ENCODE assay signal across 16 mouse cellular contexts in genomic region chr3:85991802-85992156, GRCm38 (mm10). TPM values are rescaled to one million over a fixed set of nuclear protein-coding genes. Genes with fewer than 3 reads are reported as not detected.
DNase-seq lines count a peak whose midpoint lies in the region; ATAC-seq lines count a peak whose summit lies in the region.
"Had no signal": no experiment of that assay in that cellular context is flagged by ENCODE, and none has a peak within 500 bp of the region (broad histone marks: within the 10 kb centered on the region; RNA-seq: fewer than 3 reads in every experiment).

No protein-coding gene starts in this region.

- H3K27me3 ChIP-seq in heart, embryonic 12.5 days (replicated peaks), result no peaks in the 10 kb centered on the region
- H3K27me3 ChIP-seq in stomach, embryonic 15.5 days (replicated peaks), result no peaks in the 10 kb centered on the region
- H3K27me3 ChIP-seq: midbrain, embryonic 13.5 days; neural tube, embryonic 12.5 days had no signal

- H3K4me3 ChIP-seq in heart, embryonic 12.5 days, result no peak overlapping the region
- no peak overlapping the region for H3K4me3 ChIP-seq in stomach, embryonic 15.5 days (replicated peaks)
- H3K4me3 ChIP-seq: forebrain, embryonic 10.5 days; left cerebral cortex, adult 2 months; midbrain, embryonic 13.5 days; neural tube, embryonic 12.5 days had no signal

- peaks cover 23% of the 10 kb centered on the region for H3K4me1 ChIP-seq in heart, embryonic 12.5 days (replicated peaks)
- 0 out of 2 replicates have a peak, but pooled peaks cover 3% of the 10 kb centered on the region for H3K4me1 ChIP-seq in stomach, embryonic 15.5 days
- H3K4me1 ChIP-seq: midbrain, embryonic 13.5 days; neural tube, embryonic 12.5 days had no signal

- H3K9ac ChIP-seq in heart, embryonic 12.5 days, result no peak overlapping the region
- H3K9ac ChIP-seq in stomach, embryonic 15.5 days, result no peak overlapping the region
- H3K9ac ChIP-seq: midbrain, embryonic 13.5 days; neural tube, embryonic 12.5 days had no signal

- DNase-seq in heart, adult 18-20 months, result no peak
- DNase-seq in ZHBTc4 (ENCODE audit: low read depth, low spot score), result peak; percentile 60
- peak; percentile 81 for DNase-seq in liver
- no peak for DNase-seq in layer of hippocampus, adult 11-12 months (ENCODE audit: low spot score)
- no peak for DNase-seq in cerebellum, adult 11-12 months
- DNase-seq in adrenal gland, postnatal 14 days, result no peak
- DNase-seq: gastrocnemius, postnatal 25 days; heart, postnatal 14 days; lung, adult 2 months; right cerebral cortex, adult 18-20 months had no signal

- 0 out of 2 replicates have a peak, but pooled peaks cover 4% of the 10 kb centered on the region for H3K9me3 ChIP-seq in heart, embryonic 12.5 days (replicated peaks)
- H3K9me3 ChIP-seq in stomach, embryonic 15.5 days, result no peaks in the 10 kb centered on the region; the same call in 1 of the 2 replicates
- H3K9me3 ChIP-seq: midbrain, embryonic 13.5 days; neural tube, embryonic 12.5 days had no signal

- H3K36me3 ChIP-seq in heart, embryonic 12.5 days, result no peaks in the 10 kb centered on the region
- no peaks in the 10 kb centered on the region for H3K36me3 ChIP-seq in stomach, embryonic 15.5 days
- H3K36me3 ChIP-seq: midbrain, embryonic 13.5 days; neural tube, embryonic 12.5 days had no signal

- 52% methylated on average over 5 of the region's 5 CpGs for WGBS in heart, embryonic 12.5 days
- 38% methylated on average over 5 of the region's 5 CpGs for WGBS in stomach, embryonic 15.5 days

- no peak overlapping the region for H3K27ac ChIP-seq in heart, embryonic 12.5 days (ENCODE audit: poor library complexity, severe bottlenecking)
- no peak overlapping the region for H3K27ac ChIP-seq in stomach, embryonic 15.5 days
- H3K27ac ChIP-seq: forebrain, embryonic 10.5 days; left cerebral cortex, adult 2 months; midbrain, embryonic 13.5 days; neural tube, embryonic 12.5 days had no signal

- H3K4me2 ChIP-seq in heart, embryonic 12.5 days, result no peak overlapping the region
- no peak overlapping the region for H3K4me2 ChIP-seq in stomach, embryonic 15.5 days
- H3K4me2 ChIP-seq: midbrain, embryonic 13.5 days; neural tube, embryonic 12.5 days had no signal

- ATAC-seq in heart, embryonic 12.5 days (ENCODE audit: insufficient number of reproducible peaks, low FRiP score), result peak; percentile 76
- peak; percentile 68; the same call in 1 of the 2 replicates for ATAC-seq in stomach, embryonic 15.5 days (ENCODE audit: insufficient read depth, low FRiP score, low read depth)
- ATAC-seq: midbrain, embryonic 13.5 days had no signal

RNA-seq across cellular contexts. Expression of gene Prss48, which starts 10.5 kb away (rescaled TPM):
- not detected in 2 replicates for polyA plus RNA-seq in heart, embryonic 12.5 days (2016; fragmentation: Nextera tagmentation; extraction: Ambion mirVana)
- not detected for total RNA-seq in heart, adult 18-20 months (2021)
- polyA plus RNA-seq in stomach, embryonic 15.5 days (2015; fragmentation: Nextera tagmentation; extraction: Ambion mirVana), result 0.23 TPM in 1 of 2 replicates, not detected in the other
- not detected in 2 replicates for total RNA-seq in adrenal gland, postnatal 14 days (2021)
- total RNA-seq: gastrocnemius, postnatal 25 days; heart, postnatal 14 days; left cerebral cortex, adult 2 months had no signal
- polyA plus RNA-seq: forebrain, embryonic 10.5 days; lung, adult 2 months; midbrain, embryonic 13.5 days; neural tube, embryonic 12.5 days had no signal

RNA-seq across cellular contexts. Expression of gene Sh3d19, which starts 20.9 kb away (rescaled TPM):
- polyA plus RNA-seq in heart, embryonic 12.5 days (2016; fragmentation: Nextera tagmentation; extraction: Ambion mirVana), result 16.6 and 16.9 TPM in 2 replicates
- 10 to 100 TPM; 15.4 to 18.2 TPM for total RNA-seq in heart, adult 18-20 months (2021)
- polyA plus RNA-seq in stomach, embryonic 15.5 days (2015; fragmentation: Nextera tagmentation; extraction: Ambion mirVana), result 41.5 and 43.7 TPM in 2 replicates
- total RNA-seq in adrenal gland, postnatal 14 days (2021), result 22.4 and 24.2 TPM in 2 replicates

Comparison
In these comparisons a context has a peak if more than half of its experiments do, and no peak if none do; other contexts are left out.
1. DNase-seq: peak in ZHBTc4 (single experiment) and liver (single experiment); none in heart, adult 18-20 months (0 of 2), layer of hippocampus, adult 11-12 months (single experiment), cerebellum, adult 11-12 months (single experiment) and adrenal gland, postnatal 14 days (single experiment).